In the genomic region with DNA sequence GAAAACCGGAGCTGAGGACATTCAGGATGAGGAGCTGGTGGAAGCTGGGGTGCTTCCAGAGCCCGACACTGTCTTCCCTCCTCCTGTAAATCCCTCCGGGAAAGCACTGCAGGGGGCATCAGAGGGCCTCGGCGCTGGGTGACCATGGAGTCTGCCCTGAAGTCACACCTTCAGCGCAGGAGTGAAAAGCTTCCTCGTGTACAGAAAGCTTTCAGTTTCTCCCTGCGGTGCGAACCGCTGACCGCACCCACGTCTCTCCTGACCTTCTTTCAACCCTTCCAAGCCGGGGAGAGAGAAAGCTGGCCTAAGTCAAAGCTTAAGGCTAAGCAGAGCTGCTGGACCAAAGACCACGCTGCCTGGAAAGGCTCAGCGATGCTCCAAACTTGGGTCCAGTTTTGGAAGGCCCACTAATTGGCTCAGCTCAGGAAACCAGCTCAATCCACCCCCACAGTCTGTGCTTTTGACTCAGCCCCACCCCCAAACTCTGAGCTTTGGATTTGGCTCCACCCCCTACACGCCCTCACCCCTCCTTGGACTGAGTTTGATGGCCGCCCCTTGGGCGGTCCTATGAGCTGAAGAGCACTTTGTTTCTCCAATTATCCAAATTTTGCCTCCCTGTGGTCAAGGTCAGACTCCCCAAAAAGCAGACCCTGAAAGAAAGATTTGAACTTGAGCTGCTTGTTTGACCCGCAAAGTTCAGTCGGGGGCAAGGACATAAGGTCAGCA, we compare ENCODE assay signal across 9 mouse cellular contexts.
DNase-seq lines count a peak whose midpoint lies in the region; ATAC-seq and TF ChIP-seq lines count a peak whose summit lies in the region.
"Had no signal": no experiment of that assay in that cellular context is flagged by ENCODE, and none has a peak within 500 bp of the region (broad histone marks: within the 10 kb centered on the region; RNA-seq: fewer than 3 reads in every experiment).

No protein-coding gene starts in this region.

- no peak for ATAC-seq in heart, embryonic 16.5 days (replicated peaks; ENCODE audit: extremely low read depth, insufficient read depth, low FRiP score)
- ATAC-seq in limb, embryonic 14.5 days (ENCODE audit: low FRiP score, low read depth): no peak; the same call in 1 of the 2 replicates
- no peak for ATAC-seq in forebrain, embryonic 11.5 days (replicated peaks; ENCODE audit: low FRiP score)
- no peak for ATAC-seq in erythroid progenitor cell, adult 5-6 weeks (replicated peaks; ENCODE audit: low FRiP score, poor library complexity, severe bottlenecking)
- ATAC-seq: Patski had no signal

- 25% methylated on average over 20 of the region's 20 CpGs for WGBS in heart, embryonic 16.5 days
- 29% methylated on average over 20 of the region's 20 CpGs for WGBS in limb, embryonic 14.5 days
- WGBS in forebrain, embryonic 11.5 days: 44% methylated on average over 20 of the region's 20 CpGs

- no peaks in the 10 kb centered on the region for H3K36me3 ChIP-seq in heart, embryonic 16.5 days (ENCODE audit: control insufficient read depth, insufficient read depth)
- no peaks in the 10 kb centered on the region for H3K36me3 ChIP-seq in limb, embryonic 14.5 days (ENCODE audit: control insufficient read depth, insufficient read depth, low read length)
- H3K36me3 ChIP-seq in forebrain, embryonic 11.5 days (ENCODE audit: control insufficient read depth, insufficient read depth, low read length): no peaks in the 10 kb centered on the region

- peak overlapping the region; percentile 53 for H3K4me2 ChIP-seq in heart, embryonic 16.5 days (ENCODE audit: low read depth, low read length)
- H3K4me2 ChIP-seq in limb, embryonic 14.5 days (replicated peaks; ENCODE audit: low read depth, low read length, severe bottlenecking): 0 out of 2 replicates have a peak overlapping the region, but pooled peaks have one; percentile 7
- H3K4me2 ChIP-seq in forebrain, embryonic 11.5 days (ENCODE audit: low read depth, low read length, severe bottlenecking): no peak overlapping the region

- H3K9me3 ChIP-seq in heart, embryonic 16.5 days (replicated peaks; ENCODE audit: control insufficient read depth, low read length): peaks cover 12% of the 10 kb centered on the region; the same call in 1 of the 2 replicates
- H3K9me3 ChIP-seq in limb, embryonic 14.5 days (ENCODE audit: control insufficient read depth, low read length): peaks cover 6% of the 10 kb centered on the region; the same call in 1 of the 2 replicates
- H3K9me3 ChIP-seq in forebrain, embryonic 11.5 days (ENCODE audit: control insufficient read depth, low read length): peaks cover 7% of the 10 kb centered on the region

- H3K27me3 ChIP-seq in heart, embryonic 16.5 days (ENCODE audit: control insufficient read depth, insufficient read depth, low read length): peaks cover 26% of the 10 kb centered on the region
- no peaks in the 10 kb centered on the region for H3K27me3 ChIP-seq in limb, embryonic 14.5 days (ENCODE audit: control insufficient read depth, insufficient read depth, low read length)
- 0 out of 2 replicates have a peak, but pooled peaks cover 2% of the 10 kb centered on the region for H3K27me3 ChIP-seq in forebrain, embryonic 11.5 days (ENCODE audit: control insufficient read depth, insufficient read depth, low read length)

- no peak for DNase-seq in heart, postnatal 4 days
- DNase-seq in urinary bladder, postnatal 25 days (ENCODE audit: low spot score): peak; percentile 4
- DNase-seq in urinary bladder, postnatal 36 days (ENCODE audit: low spot score in 2 of 2): no peak
- DNase-seq in limb, embryonic 14.5 days (ENCODE audit: low spot score): no peak
- DNase-seq in forebrain, embryonic 11.5 days (ENCODE audit: low spot score): no peak
- DNase-seq in gastrocnemius, postnatal 25 days: no peak

- no peak for TF ChIP-seq POLR2A in limb, embryonic 14.5 days (IDR thresholded peaks at IDR 0.05; ENCODE audit: borderline replicate concordance, extremely low read depth, insufficient read depth, insufficient read length)

- no peak overlapping the region for H3K27ac ChIP-seq in heart, embryonic 16.5 days (ENCODE audit: low read length)
- H3K27ac ChIP-seq in limb, embryonic 14.5 days (replicated peaks; ENCODE audit: low read depth, low read length): no peak overlapping the region
- no peak overlapping the region for H3K27ac ChIP-seq in forebrain, embryonic 11.5 days (ENCODE audit: low read depth, low read length)

- peak overlapping the region; percentile 19 for H3K4me3 ChIP-seq in heart, embryonic 16.5 days (ENCODE audit: low read length)
- H3K4me3 ChIP-seq in limb, embryonic 14.5 days (replicated peaks; ENCODE audit: low read length): no peak overlapping the region
- no peak overlapping the region for H3K4me3 ChIP-seq in forebrain, embryonic 11.5 days (ENCODE audit: low read depth, low read length)

- peak overlapping the region; percentile 20; the same call in 1 of the 2 replicates for H3K9ac ChIP-seq in heart, embryonic 16.5 days (ENCODE audit: low read length)
- H3K9ac ChIP-seq in limb, embryonic 14.5 days (ENCODE audit: low read depth, low read length, severe bottlenecking): no peak overlapping the region; the same call in 1 of the 2 replicates
- no peak overlapping the region for H3K9ac ChIP-seq in forebrain, embryonic 11.5 days (ENCODE audit: low read length)

- no peaks in the 10 kb centered on the region for H3K4me1 ChIP-seq in heart, embryonic 16.5 days (ENCODE audit: control insufficient read depth, insufficient read depth, low read length)
- H3K4me1 ChIP-seq in limb, embryonic 14.5 days (ENCODE audit: control insufficient read depth, insufficient read depth, low read length): peaks cover 10% of the 10 kb centered on the region
- peaks cover 12% of the 10 kb centered on the region for H3K4me1 ChIP-seq in forebrain, embryonic 11.5 days (replicated peaks; ENCODE audit: control insufficient read depth, insufficient read depth, low read length)
